Mouse (Mus musculus): ENCODE measurements around the gene Ctcfl.

DNA sequence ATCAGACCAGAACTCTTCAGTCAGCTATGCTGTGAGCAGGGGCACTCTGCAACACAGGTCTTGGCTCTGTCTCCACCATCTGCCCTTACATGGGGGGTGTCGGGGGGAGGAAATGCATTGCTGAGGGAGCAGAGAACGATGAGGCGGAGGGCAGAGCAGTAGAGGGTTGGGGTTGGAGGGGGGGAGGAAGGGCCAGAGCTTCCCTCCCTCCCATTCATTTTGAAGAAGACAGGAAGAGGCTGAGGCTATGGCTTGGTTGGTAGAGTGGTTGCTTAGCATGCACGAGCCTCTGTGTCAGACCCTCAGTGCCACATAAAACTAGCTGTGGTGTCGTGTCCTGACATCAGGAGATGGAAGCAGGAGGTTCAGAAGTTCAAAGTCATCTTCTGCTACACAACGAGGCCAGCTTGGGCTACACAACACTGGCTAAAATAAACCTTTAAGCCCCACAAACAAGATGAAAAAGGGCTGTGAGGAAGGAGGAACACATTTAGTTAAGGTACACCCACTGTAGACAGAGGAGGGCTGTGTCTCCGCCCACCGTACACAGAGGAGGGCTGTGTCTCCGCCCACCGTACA, 62.9 kb downstream of the Ctcfl start:
- no peak for TF ChIP-seq CTCF (IDR thresholded peaks at IDR 0.05; ENCODE audit: low read depth, low read length)
- TF ChIP-seq POLR2A (IDR thresholded peaks at IDR 0.05; ENCODE audit: insufficient read depth, low read length) = no peak
- no peak for TF ChIP-seq EP300 (IDR thresholded peaks at IDR 0.05; ENCODE audit: insufficient read depth, low read depth, low read length)

Measured in ES-Bruce4 (cell line).